Mouse (Mus musculus) embryonic fibroblast, embryonic 13.5 days (primary cell): ENCODE measurements around the gene Crabp2.

ENCODE experiments used
- CTCF ChIP-seq: IDR thresholded peaks from 2 replicates; pipeline ENCODE4 v1.5.1; 2011; ENCODE audit warnings: mild to moderate bottlenecking, control low read depth, low read length, moderate library complexity, borderline replicate concordance; ENCODE audit not compliant: insufficient read depth
- POLR2A ChIP-seq: IDR thresholded peaks from 2 replicates; pipeline ENCODE4 v1.6.1; 2011; ENCODE audit warnings: low read depth, mild to moderate bottlenecking, control low read depth, low read length, moderate library complexity

- TF ChIP-seq POLR2A: no peak
- no peak for TF ChIP-seq CTCF
These were observed 41.5 kb downstream of the Crabp2 start for GRCm38 (mm10) chr3:87989935-87990334.
